Mouse (Mus musculus) CD4-positive helper T cell, adult 2 months (primary cell): ENCODE data around the gene Ralbp1.
A peak's percentile ranks its signal among the peaks of the same experiment; 100 is the strongest.

Experiments used
- DNase-seq: peaks from one replicate; pipeline ENCODE4 v3.0.0-alpha.2; 2012; ENCODE audit warnings: low read depth, missing footprints, low spot score

Gene Ralbp1

DNA sequence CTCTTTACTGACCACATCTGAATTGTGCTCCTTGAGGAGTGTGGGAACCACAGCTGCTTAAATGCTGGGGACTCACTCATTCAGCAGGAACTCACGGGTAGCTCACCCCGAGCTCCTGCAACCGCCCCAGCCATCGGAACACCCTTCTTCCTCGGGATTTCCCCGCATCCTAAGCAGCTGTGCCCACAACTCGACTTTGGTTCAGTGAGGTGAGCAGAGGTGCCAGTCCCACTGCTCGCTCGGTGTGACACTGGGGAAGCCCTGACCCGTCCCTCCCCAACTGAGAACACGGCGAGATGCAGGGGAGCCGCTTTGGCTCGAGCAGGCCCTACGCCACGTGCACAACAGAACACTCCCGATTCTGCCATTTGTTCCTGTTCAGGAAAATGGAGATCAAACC lies 35.1 kb downstream of the Ralbp1 start:
- DNase-seq = no peak

DNA sequence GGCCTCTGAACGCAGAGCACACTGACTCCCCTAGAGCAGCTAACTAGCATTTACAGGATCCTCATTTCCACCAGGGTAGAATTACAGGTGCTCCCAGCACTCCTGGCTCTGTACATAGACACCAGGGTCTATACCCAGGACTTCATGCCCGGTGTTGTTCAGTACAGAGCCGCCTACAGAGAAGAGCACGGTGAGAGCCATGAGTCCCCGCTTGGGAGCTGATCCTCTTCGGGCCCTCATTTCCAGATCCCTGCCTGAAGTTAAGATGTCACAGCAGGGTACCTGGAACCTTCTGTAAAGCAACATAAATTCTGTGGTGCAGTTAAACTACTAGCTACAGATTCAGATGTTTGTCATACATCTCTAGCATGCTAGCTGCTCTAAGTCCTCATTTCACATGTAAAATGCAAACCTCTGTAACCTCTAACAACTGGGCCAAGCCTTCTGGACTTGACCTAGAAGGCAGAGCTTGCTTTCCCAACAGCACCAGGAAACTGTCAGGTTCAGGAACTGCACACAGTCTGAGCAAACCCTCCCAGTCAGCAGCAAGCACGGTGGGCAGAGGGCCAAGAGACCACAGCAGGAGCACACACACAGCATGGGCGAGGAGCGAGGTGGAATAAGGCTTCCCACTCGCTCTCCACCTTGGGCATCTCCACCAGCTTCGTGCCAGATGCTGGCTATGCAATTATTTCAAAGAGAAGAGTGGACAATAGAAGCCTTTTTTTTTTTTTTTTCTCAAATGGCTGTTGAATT lies 37.7 kb downstream of the Ralbp1 start:
- no peak for DNase-seq

DNA sequence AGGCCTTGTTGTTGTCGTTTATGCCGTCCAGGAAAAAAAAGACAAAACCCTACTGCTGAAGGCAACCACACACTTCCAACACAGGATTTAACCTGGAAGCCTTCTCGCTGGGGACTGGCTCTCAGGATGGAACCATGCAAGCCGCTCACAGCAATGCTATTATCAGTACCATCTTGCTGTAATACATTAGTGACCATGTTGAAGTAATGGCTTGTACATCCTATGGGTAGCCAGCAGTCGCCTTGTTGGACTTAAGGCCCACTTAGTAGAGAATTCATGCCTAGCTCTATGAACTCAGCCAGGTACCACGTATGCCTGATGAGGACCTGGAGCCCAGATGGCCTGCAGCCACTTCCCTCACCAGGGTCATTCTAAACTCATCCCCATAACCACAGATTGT lies 40.2 kb downstream of the Ralbp1 start:
- DNase-seq = no peak

DNA sequence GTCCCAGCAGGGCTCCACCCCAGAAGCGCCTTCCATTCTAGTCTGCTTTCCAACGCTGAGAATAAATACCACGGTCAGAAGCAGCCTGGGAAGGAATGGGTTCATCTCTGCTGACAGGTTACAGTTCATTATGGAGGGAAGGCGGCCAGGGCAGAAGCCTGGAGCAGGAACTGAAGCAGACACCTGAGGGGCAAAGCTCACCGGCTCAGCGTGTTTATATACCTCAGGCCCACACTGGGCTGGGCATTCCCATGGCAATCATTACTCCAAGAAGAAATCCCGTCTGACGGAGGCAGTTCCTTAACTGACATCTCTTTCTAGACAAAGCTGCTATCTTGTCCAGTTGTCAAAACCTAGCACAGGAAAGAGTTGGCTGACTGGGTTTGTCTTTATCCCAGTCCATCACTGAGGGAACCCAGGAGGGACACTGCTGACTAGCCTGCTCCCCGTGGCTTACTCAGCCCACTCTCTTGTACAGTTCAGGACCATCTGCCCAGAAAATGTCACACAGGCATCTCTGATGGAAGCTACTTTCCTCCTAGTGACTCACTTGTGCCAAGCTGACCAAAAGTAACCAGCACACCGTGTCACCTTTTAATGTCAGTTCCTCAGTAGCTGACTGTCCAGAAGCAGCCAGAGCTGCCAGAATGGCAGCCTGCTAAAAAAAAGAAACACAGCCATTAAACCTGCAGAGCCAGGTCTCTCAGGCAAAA lies 42.8 kb downstream of the Ralbp1 start:
- DNase-seq = no peak

DNA sequence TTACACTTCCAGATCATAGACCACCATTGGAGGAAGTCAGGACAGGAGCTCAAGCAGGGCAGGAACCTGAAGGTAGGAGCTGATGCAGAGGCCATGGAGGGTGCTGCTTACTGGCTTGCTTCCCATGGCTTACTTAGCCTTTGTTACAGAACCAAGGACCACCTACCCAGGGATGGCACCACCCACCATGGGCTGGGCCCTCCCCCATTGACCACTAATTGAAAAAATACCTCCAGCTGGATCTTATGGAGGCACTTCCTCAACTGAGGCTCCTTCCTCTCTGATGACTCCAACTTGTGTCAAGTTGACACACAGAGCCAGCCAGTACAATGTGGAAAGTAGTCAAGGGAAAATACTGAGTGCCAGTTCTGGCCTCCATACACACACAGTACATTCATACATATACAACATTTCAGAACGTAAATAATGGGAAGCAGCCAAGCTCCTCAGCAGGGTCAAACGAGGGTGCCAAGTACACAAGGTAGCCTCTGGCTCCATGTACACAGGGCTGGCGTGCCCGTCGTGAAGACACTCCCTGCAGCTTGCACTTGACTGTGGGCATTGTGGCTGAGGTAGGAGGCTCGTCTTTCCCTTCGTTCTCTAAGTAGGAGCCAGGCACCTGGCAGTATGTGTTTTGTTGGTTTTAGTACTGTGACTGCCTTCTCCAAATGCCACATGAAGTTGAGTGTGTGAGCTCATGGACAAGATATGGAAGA lies 45.9 kb downstream of the Ralbp1 start:
- DNase-seq = no peak

DNA sequence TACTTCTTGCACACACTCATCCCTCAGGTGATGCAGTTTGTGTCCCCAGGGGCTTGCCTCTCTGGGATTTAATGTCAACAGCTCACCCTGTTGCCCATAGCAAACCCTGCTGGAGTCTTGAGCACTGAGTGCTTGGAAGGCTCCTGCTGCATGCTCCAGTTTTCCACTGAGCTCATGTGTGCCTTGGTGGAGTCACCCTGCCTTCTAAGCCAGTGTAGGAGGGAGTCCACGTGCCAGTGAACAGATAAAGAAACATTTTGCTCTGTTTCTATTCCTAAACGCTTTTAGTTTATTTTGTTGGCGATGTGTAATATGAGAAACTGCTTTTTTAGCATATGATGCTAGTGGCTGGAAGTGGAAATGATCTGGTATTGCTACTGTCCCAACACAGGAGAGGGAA lies 48.9 kb downstream of the Ralbp1 start:
- no peak for DNase-seq

DNA sequence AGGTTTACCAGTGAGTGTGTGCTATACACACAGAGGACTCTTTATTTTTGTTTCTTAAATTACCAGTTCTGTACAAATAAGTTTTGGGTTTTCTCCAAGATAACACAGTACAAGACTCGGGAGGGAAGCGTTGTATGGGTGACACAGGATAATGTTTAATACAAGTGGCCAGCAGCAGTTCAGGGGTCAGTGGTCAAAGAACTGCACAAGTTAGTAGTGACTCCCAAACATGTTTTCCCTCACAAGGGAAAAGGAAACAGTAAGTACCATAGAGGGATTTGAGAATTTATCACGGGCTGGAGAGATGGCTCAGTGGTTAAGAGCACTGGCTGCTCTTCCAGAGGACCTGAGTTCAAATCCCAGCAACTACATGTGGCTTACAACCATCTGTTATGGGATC lies 51.7 kb downstream of the Ralbp1 start:
- no peak for DNase-seq

DNA sequence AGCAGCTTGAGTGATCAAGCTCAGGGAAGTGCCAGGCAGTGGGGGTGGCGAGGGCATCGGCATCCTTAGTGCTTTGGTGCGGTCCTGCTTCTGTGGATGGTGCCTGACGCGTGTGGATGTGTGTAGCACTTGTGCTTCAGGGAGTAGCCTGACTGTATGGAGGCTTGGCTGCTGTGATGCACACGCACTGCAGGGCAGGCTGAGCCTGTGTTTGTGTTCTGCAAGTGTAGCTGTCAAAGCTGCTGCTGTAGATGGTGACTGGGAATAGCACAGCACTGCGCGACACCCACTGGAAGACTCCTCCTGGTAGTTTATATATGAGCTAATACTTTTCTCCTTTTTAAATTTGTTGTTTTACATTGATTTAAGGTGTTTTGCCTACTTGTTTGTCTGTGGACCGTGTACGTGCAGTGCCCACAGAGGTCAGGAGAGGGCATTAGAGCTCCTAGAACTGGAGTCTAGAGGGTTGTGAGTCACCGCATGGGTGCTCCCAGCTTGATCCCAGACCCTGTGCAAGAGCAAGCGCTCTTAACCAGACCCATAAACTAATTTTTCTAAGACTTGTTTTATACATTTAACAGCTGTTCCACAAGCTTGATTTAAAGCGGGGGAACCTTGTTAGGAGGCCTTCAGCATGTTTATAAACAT lies 55.3 kb downstream of the Ralbp1 start:
- DNase-seq = no peak

DNA sequence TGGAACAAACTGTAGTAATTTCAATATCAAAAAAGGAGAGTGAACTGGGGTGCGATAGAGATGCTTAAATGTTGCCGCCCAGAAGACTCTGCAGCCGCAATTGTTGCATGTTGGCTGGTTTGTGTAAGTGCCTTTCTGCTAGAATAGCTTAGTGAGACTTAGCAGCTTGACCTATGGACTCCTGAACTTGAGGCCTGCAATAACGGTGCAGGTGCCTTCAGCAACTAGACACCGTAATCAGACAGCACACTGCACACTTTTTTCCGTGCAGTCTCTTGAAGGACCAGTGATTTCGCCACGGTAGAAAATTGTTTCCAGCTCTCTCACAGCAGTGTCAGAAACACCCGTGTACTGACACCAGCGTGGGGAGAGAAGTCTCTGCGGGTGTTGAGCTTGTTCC lies 56.6 kb downstream of the Ralbp1 start:
- no peak for DNase-seq

DNA sequence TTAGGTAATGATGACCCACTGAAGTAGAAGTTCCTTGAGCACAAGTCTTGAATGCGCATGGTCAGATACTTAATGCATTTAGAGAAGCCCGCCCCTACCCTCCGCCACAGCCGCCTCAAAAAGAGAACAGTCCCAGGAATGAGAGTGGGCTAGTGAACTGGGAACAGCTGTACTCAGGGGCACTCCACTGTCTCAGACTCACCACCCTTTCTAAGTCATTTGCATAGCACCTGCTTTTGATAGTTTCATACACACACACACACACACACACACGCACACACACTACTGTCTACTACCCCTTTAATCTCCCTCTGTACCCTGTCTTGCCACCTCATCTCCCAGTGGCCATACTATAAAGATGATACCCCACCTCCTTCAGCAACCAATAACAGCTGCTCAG lies 57.7 kb downstream of the Ralbp1 start:
- no peak for DNase-seq

DNA sequence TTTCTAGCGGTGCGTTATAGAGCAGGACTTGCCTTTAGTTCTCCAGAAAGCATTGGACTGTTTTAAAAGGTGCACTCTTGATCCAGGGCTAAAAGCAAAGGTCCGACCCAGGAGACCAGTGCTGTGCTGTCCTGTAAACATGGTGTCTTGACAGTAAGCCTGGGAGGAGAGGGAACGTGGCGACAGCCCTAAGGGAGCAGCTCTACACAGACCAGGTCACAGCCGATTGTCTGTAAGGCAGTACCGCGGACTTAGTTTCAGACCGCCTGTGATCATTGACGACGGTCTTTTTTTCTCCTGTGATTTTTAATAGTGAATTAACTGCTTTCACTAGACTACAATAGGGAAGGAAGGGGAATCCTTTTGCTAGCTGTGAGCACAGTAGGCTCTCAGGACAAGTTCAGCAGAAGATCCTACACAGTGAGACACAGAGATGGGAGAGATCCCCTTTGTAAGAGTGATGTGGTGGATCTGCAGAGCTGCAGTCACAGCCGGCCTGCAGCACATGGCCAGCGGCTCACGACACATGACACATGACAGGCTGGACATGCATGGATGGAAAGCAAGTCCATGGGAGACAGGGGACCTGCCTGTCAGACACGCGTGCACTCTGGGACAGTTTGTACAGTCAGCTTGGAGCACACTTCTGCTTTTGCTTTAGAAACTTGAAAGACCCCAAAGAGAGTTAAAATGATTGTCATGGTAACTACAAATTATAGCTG lies 58.3 kb downstream of the Ralbp1 start:
- DNase-seq = no peak

DNA sequence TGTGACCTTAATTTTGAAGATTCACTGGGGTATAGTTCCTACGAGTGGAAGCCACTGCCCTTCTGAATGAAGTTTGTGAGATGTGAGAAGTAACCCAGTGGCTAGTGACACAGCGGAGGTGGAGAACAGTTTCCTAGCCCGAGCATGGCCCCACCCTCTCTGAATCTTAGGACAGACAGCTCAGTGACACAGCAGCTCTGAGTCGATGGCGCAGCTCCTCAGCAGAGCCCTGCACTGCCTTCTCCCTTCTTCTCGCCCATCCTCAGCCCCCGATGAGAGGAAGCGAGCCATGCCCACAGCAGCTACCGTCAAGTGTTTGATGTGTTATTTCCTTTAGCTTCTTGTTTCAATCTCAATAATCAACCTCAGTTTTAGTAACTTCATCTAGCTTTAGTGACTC lies 59.3 kb downstream of the Ralbp1 start:
- DNase-seq = peak; percentile 40

DNA sequence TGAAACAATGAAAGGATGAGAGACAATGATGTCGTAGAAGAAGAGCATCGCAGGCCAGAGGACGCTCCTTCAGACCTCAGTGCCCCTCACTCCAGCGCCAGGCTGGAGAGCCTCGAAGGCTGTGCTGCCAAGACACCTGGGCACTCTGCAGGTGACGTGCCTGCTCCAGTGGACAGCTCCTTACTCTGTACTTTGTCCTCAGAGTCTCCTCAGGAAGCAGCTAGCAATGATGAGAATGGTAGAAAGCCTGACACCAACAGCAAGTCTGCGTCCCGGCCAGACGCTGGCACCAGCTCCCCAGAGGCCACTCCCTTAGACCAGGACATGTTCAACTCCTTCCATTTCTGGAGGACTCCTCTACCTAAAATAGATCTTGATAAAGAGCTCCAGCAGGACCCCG lies 61.4 kb downstream of the Ralbp1 start:
- no peak for DNase-seq

DNA sequence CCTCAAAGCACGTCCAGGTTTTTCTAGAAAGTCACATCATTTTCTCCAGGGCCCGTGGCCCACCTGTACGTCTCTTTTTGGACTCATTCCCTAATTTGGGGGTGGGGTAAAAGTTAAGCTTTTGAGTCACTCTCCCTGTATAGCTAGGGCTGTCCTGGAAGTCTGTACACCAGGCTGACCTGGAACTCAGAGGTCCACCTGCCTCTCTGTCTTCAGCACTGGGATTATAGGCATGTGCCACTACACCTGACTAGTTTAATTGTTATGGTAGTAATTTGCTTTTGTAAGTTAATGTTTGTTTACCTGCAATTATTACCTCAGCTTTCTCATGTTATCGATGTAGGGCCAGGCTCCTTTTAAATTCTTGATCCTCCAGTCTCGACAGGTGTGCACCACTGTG lies 63.2 kb downstream of the Ralbp1 start:
- DNase-seq = no peak

DNA sequence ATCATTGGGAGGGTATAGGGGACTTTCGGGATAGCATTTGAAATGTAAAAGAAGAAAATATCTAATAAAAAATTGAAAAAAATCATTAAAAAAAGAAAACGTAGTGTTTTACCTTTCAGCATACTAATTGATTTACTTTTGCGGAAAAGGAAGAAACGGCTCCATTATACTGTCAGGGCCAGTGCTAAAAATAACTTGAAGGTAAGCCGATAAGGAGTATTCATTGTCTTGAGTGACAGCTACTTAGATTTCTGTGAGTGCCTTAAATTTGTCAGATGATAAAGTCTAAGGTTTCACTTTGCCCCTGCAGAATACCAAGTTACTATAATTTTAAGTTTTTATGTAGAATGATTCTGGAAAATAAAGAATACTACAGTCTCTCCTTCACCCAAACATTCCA lies 65.4 kb downstream of the Ralbp1 start:
- DNase-seq = no peak

DNA sequence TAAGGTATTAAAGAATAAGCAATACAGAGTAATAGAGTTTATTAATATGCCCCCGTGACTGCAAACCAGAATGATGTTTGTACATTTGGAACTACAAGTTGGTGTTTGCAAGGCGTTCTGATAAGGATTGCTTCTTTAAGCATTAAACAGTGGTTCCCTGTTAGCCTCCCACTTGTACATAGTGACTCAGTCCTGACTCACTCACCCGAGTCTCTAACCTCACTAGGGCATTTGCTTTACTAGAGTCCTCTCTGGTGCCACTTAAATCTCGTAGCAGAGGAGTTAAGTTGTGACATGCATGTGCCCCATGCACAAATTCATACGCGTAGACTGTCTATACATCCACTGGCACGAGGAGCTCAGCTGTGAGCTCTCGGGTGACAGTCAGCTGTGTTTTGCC lies 71.8 kb downstream of the Ralbp1 start:
- DNase-seq = no peak

DNA sequence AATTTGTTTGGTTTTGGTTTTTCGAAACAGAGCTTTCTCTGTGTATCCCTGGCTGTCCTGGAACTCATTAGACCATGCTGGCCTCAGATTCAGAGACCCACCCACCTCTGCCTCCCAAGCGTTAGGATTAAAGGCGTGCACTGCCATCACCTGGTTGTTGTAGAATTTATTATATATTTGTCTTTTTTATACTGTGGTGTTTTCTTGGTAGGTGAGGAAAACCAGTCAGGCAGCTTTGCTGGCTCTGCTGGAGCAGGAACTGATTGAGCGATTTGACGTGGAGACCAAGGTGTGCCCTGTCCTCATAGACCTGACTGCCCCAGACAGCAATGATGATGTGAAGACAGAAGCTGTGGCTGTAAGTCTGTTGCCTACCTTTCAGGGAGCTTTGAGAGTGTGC lies 74.6 kb downstream of the Ralbp1 start:
- DNase-seq = no peak

DNA sequence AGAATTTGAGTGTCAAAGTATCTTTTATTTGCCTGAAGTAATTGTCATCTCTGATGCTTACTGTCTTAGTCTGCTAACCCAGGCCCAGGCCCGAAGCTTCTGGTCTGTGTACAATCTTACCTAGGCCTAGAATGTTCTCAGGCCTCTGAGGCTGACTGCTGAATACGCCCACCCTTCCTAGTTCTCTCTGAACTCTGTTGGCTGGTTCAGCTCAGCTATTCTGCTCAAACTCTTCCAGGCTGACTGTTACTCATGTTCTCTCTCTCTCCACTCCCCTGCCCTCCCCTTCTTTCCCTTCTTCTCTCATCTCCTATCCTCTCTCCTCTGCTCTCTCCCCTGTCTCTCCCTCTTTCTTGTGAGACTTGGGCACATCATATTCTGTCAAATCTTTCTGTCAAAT lies 79.2 kb downstream of the Ralbp1 start:
- DNase-seq = no peak

DNA sequence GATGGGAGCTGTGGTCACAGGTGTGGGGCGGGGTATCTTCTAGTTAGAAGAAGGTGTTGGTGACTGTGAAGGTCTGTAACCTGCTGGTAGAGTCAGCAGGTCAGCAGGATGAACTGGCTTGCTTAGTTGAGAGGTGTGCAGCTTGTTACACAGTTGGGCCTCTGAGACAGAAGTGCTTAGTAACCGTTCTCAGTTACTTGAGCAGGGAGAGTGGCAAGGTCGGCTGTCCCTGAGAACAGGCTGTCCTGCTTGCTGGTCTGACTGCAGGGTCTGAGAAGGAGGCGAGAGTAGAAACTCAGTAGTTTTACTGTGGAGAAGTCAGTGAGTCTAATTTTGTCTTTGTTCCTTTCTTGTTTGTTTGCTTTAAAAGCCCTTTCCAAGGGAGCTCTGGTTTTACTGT lies 79.6 kb downstream of the Ralbp1 start:
- no peak for DNase-seq

DNA sequence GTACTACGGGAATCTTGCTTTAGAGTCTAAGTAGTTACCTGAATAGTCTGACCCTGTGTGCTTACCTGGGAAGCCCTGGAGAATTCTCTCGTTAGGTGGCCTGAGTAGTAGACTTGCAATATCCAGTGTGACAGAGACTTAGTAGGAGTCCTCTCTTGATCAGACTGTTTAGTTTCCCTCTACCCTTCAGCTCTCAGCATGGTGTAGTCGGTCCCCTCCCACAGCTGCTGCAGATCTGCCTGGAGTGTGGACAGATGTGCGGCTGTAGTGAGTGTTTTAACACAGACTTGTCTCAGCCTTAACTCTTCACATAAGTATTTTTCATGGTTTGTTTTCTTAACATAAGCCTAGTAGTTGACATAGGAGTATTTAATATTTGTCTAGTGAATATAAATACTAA lies 83.6 kb downstream of the Ralbp1 start:
- DNase-seq = no peak

DNA sequence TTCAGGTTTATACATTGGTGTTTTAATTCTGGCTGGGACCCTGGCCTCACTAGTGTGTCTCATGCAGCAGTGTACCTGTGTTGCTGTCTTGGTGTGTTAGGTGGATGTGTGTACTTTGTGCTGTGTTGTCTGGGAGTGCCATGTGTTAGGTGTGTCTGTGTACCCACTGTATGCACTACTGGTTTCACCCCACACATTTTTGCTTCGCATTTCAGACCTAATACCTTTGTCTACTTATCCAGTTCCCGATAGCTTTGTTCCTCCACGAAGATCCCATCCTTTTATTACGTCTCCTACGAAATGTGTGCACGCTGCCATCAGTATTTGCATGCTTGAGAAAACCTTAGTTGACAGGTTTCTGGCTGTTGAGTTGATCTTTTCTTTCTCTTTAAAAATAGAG lies 85.1 kb downstream of the Ralbp1 start:
- DNase-seq = no peak

DNA sequence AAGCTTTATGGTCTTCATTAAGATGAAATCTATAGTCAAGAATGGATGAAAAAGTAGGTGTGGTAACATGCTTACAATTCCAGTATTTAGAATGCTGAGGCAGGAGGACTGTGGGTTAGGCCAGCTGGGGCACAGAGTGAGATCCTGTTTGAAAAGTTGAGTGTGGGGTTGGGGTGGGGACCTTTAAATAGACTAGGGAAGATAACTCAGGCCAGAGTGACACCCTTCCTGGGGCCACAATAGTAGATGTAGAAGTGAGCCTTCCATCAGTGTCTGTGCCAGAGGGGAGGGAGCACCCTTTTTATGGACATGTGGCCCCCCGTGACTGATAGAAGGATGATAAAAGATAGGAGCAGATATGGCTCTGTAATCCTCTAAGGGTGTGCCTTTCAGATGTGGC lies 86.2 kb downstream of the Ralbp1 start:
- DNase-seq = no peak
